Mouse (Mus musculus): ENCODE results near the gene Traip. TPM values are rescaled to one million over a fixed set of nuclear protein-coding genes. Genes with fewer than 3 reads are reported as not detected.
"Not testable (repeated sequence)": the region's sequence is repeated elsewhere in the genome, so short reads cannot be mapped to it uniquely, and the experiment has no call there.

The Traip gene
- polyA plus RNA-seq, 1 experiment from 2014 or later = 17.1 TPM

GRCm38 (mm10) chr9:108001922-108002770, 52.2 kb downstream of the Traip start, which contains the start of gene Ip6k1:
Gene Ip6k1 (plus strand): TSS chr9:108002501.
- Histone ChIP-seq H3K4me1 (replicated peaks; ENCODE audit: control insufficient read depth, insufficient read depth, low read length) (peaks cover 25% of the 10 kb centered on the region), H3K27ac (ENCODE audit: low read length) (peak within 1 kb of the TSS; percentile 94), H3K4me3 (replicated peaks; ENCODE audit: low read length) (peak within 1 kb of the TSS; percentile 88), H3K27me3 (replicated peaks; ENCODE audit: control insufficient read depth, insufficient read depth, low read length) (no peaks in the 10 kb centered on the region; the same call in 1 of the 2 replicates), H3K4me2 (ENCODE audit: low read length) (peak within 1 kb of the TSS; percentile 88), H3K9ac (replicated peaks; ENCODE audit: low read depth, low read length) (peak within 1 kb of the TSS; percentile 98), H3K36me3 (ENCODE audit: control insufficient read depth, insufficient read depth) (no peaks in the 10 kb centered on the region), H3K9me3 (ENCODE audit: control insufficient read depth, low read length) (no peaks in the 10 kb centered on the region)
- ATAC-seq = peak; percentile 100
- WGBS = under 1% methylated on average over 51 of the region's 51 CpGs

GRCm38 (mm10) chr9:108002778-108003530, 53.0 kb downstream of the Traip start:
- Histone ChIP-seq H3K4me1 (replicated peaks; ENCODE audit: control insufficient read depth, insufficient read depth, low read length) (peaks cover 25% of the 10 kb centered on the region), H3K4me3 (replicated peaks; ENCODE audit: low read length) (peak overlapping the region; percentile 88), H3K27me3 (replicated peaks; ENCODE audit: control insufficient read depth, insufficient read depth, low read length) (no peaks in the 10 kb centered on the region; the same call in 1 of the 2 replicates), H3K9me3 (ENCODE audit: control insufficient read depth, low read length) (no peaks in the 10 kb centered on the region), H3K36me3 (ENCODE audit: control insufficient read depth, insufficient read depth) (no peaks in the 10 kb centered on the region), H3K27ac (ENCODE audit: low read length) (peak overlapping the region; percentile 94), H3K9ac (replicated peaks; ENCODE audit: low read depth, low read length) (peak overlapping the region; percentile 98), H3K4me2 (ENCODE audit: low read length) (peak overlapping the region; percentile 88)
- WGBS = 0% methylated on average over 50 of the region's 50 CpGs
- ATAC-seq = peak; percentile 44

- WGBS = 10% methylated on average over 8 of the region's 8 CpGs
- no peak for ATAC-seq
- Histone ChIP-seq H3K4me2 (ENCODE audit: low read length) (peak overlapping the region; percentile 88), H3K27me3 (replicated peaks; ENCODE audit: control insufficient read depth, insufficient read depth, low read length) (no peaks in the 10 kb centered on the region; the same call in 1 of the 2 replicates), H3K9ac (replicated peaks; ENCODE audit: low read depth, low read length) (peak overlapping the region; percentile 98), H3K27ac (ENCODE audit: low read length) (peak overlapping the region; percentile 94), H3K9me3 (ENCODE audit: control insufficient read depth, low read length) (no peaks in the 10 kb centered on the region), H3K4me3 (replicated peaks; ENCODE audit: low read length) (peak overlapping the region; percentile 88), H3K36me3 (ENCODE audit: control insufficient read depth, insufficient read depth) (no peaks in the 10 kb centered on the region), H3K4me1 (replicated peaks; ENCODE audit: control insufficient read depth, insufficient read depth, low read length) (peaks cover 25% of the 10 kb centered on the region)
Observed at GRCm38 (mm10) chr9:108003531-108003890, 53.6 kb downstream of the Traip start.

GRCm38 (mm10) chr9:108008041-108008440, 58.1 kb downstream of the Traip start:
- Histone ChIP-seq H3K9me3 (ENCODE audit: control insufficient read depth, low read length) (no peaks in the 10 kb centered on the region), H3K9ac (replicated peaks; ENCODE audit: low read depth, low read length) (no peak overlapping the region), H3K27ac (ENCODE audit: low read length) (no peak overlapping the region), H3K4me2 (ENCODE audit: low read length) (no peak overlapping the region), H3K4me3 (replicated peaks; ENCODE audit: low read length) (no peak overlapping the region), H3K4me1 (replicated peaks; ENCODE audit: control insufficient read depth, insufficient read depth, low read length) (peaks cover 18% of the 10 kb centered on the region), H3K27me3 (replicated peaks; ENCODE audit: control insufficient read depth, insufficient read depth, low read length) (no peaks in the 10 kb centered on the region), H3K36me3 (ENCODE audit: control insufficient read depth, insufficient read depth) (no peaks in the 10 kb centered on the region; the same call in 1 of the 2 replicates)
- WGBS = 94% methylated on average over 5 of the region's 5 CpGs
- ATAC-seq = no peak

GRCm38 (mm10) chr9:108010385-108010784, 60.4 kb downstream of the Traip start:
- H3K4me3 ChIP-seq (replicated peaks; ENCODE audit: low read length) = no peak overlapping the region
- no peak overlapping the region for H3K9ac ChIP-seq (replicated peaks; ENCODE audit: low read depth, low read length)
- no peak overlapping the region for H3K4me2 ChIP-seq (ENCODE audit: low read length)
- H3K27ac ChIP-seq (ENCODE audit: low read length) = no peak overlapping the region
- ATAC-seq = no peak
- H3K4me1 ChIP-seq (replicated peaks; ENCODE audit: control insufficient read depth, insufficient read depth, low read length) = peaks cover 3% of the 10 kb centered on the region; the same call in 1 of the 2 replicates
- H3K27me3 ChIP-seq (replicated peaks; ENCODE audit: control insufficient read depth, insufficient read depth, low read length) = no peaks in the 10 kb centered on the region
- H3K36me3 ChIP-seq (ENCODE audit: control insufficient read depth, insufficient read depth) = no peaks in the 10 kb centered on the region; the same call in 1 of the 2 replicates
- H3K9me3 ChIP-seq (ENCODE audit: control insufficient read depth, low read length) = no peaks in the 10 kb centered on the region

- H3K4me3 ChIP-seq (replicated peaks; ENCODE audit: low read length); H3K9ac ChIP-seq (replicated peaks; ENCODE audit: low read depth, low read length); H3K36me3 ChIP-seq (ENCODE audit: control insufficient read depth, insufficient read depth); H3K4me1 ChIP-seq (replicated peaks; ENCODE audit: control insufficient read depth, insufficient read depth, low read length); H3K27ac ChIP-seq (ENCODE audit: low read length); H3K27me3 ChIP-seq (replicated peaks; ENCODE audit: control insufficient read depth, insufficient read depth, low read length); H3K4me2 ChIP-seq (ENCODE audit: low read length); H3K9me3 ChIP-seq (ENCODE audit: control insufficient read depth, low read length); ATAC-seq: not testable (repeated sequence)
- WGBS = 96% methylated on average over 2 of the region's 2 CpGs
Observed at GRCm38 (mm10) chr9:108013577-108013976, 63.6 kb downstream of the Traip start.

GRCm38 (mm10) chr9:108017127-108017526, 67.2 kb downstream of the Traip start:
- no peaks in the 10 kb centered on the region for H3K9me3 ChIP-seq (ENCODE audit: control insufficient read depth, low read length)
- H3K27ac ChIP-seq (ENCODE audit: low read length) = no peak overlapping the region
- no peak for ATAC-seq
- H3K4me2 ChIP-seq (ENCODE audit: low read length) = no peak overlapping the region
- 65% methylated on average over 3 of the region's 3 CpGs for WGBS
- H3K36me3 ChIP-seq (ENCODE audit: control insufficient read depth, insufficient read depth) = no peaks in the 10 kb centered on the region; the same call in 1 of the 2 replicates
- no peaks in the 10 kb centered on the region for H3K4me1 ChIP-seq (replicated peaks; ENCODE audit: control insufficient read depth, insufficient read depth, low read length)
- no peak overlapping the region for H3K9ac ChIP-seq (replicated peaks; ENCODE audit: low read depth, low read length)
- H3K4me3 ChIP-seq (replicated peaks; ENCODE audit: low read length) = no peak overlapping the region
- H3K27me3 ChIP-seq (replicated peaks; ENCODE audit: control insufficient read depth, insufficient read depth, low read length) = no peaks in the 10 kb centered on the region

- no peak overlapping the region for H3K4me3 ChIP-seq (replicated peaks; ENCODE audit: low read length)
- WGBS = 95% methylated on average over 1 of the region's 1 CpGs
Observed at GRCm38 (mm10) chr9:108020741-108021140, 70.8 kb downstream of the Traip start.

More at GRCm38 (mm10) chr9:108020741-108021140, 70.8 kb downstream of the Traip start:
- no peak overlapping the region for H3K4me2 ChIP-seq (ENCODE audit: low read length)
- H3K36me3 ChIP-seq (ENCODE audit: control insufficient read depth, insufficient read depth) = peaks cover 3% of the 10 kb centered on the region; the same call in 1 of the 2 replicates
- H3K4me1 ChIP-seq (replicated peaks; ENCODE audit: control insufficient read depth, insufficient read depth, low read length) = no peaks in the 10 kb centered on the region
- no peak overlapping the region for H3K9ac ChIP-seq (replicated peaks; ENCODE audit: low read depth, low read length)
- no peaks in the 10 kb centered on the region for H3K27me3 ChIP-seq (replicated peaks; ENCODE audit: control insufficient read depth, insufficient read depth, low read length)
- no peak for ATAC-seq
- no peaks in the 10 kb centered on the region for H3K9me3 ChIP-seq (ENCODE audit: control insufficient read depth, low read length)
- no peak overlapping the region for H3K27ac ChIP-seq (ENCODE audit: low read length)

All from forebrain, embryonic 16.5 days (tissue).